Mouse (Mus musculus): Measurements from ENCODE around the gene Snx30. TPM values are rescaled to one million over a fixed set of nuclear protein-coding genes. Genes with fewer than 3 reads are reported as not detected.

Snx30 gene
- total RNA-seq, 1 experiment from 2014 or later, result 28.8 TPM

- peak; percentile 67 for ATAC-seq (replicated peaks; ENCODE audit: low read depth, poor library complexity, severe bottlenecking)
These were observed 13.9 kb downstream of the Snx30 start for GRCm38 (mm10) chr4:59819477-59820022.

- no peak for ATAC-seq (replicated peaks; ENCODE audit: low read depth, poor library complexity, severe bottlenecking)
These were observed 15.9 kb downstream of the Snx30 start for GRCm38 (mm10) chr4:59821516-59821915.

GRCm38 (mm10) chr4:59822119-59822518 lies 16.5 kb downstream of the Snx30 start:
- ATAC-seq (replicated peaks; ENCODE audit: low read depth, poor library complexity, severe bottlenecking), result no peak

GRCm38 (mm10) chr4:59823470-59823869 lies 17.8 kb downstream of the Snx30 start:
- peak; percentile 13; the same call in 1 of the 2 replicates for ATAC-seq (replicated peaks; ENCODE audit: low read depth, poor library complexity, severe bottlenecking)

GRCm38 (mm10) chr4:59824860-59825259 lies 19.2 kb downstream of the Snx30 start:
- ATAC-seq (replicated peaks; ENCODE audit: low read depth, poor library complexity, severe bottlenecking), result no peak

- ATAC-seq (replicated peaks; ENCODE audit: low read depth, poor library complexity, severe bottlenecking), result peak; percentile 88
These were observed 20.0 kb downstream of the Snx30 start for GRCm38 (mm10) chr4:59825634-59826033.

GRCm38 (mm10) chr4:59826381-59826780 lies 20.7 kb downstream of the Snx30 start:
- no peak for ATAC-seq (replicated peaks; ENCODE audit: low read depth, poor library complexity, severe bottlenecking)

- ATAC-seq (replicated peaks; ENCODE audit: low read depth, poor library complexity, severe bottlenecking), result no peak
These were observed 23.4 kb downstream of the Snx30 start for GRCm38 (mm10) chr4:59829072-59829471.

GRCm38 (mm10) chr4:59831038-59831437 lies 25.4 kb downstream of the Snx30 start:
- no peak for ATAC-seq (replicated peaks; ENCODE audit: low read depth, poor library complexity, severe bottlenecking)

- ATAC-seq (replicated peaks; ENCODE audit: low read depth, poor library complexity, severe bottlenecking), result peak; percentile 62
These were observed 27.2 kb downstream of the Snx30 start for GRCm38 (mm10) chr4:59832810-59833209.

GRCm38 (mm10) chr4:59837659-59838058 lies 32.0 kb downstream of the Snx30 start:
- ATAC-seq (replicated peaks; ENCODE audit: low read depth, poor library complexity, severe bottlenecking), result peak; percentile 62

GRCm38 (mm10) chr4:59844460-59845244 lies 39.0 kb downstream of the Snx30 start:
- peak; percentile 90 for ATAC-seq (replicated peaks; ENCODE audit: low read depth, poor library complexity, severe bottlenecking)

- ATAC-seq (replicated peaks; ENCODE audit: low read depth, poor library complexity, severe bottlenecking), result peak; percentile 38
These were observed 39.6 kb downstream of the Snx30 start for GRCm38 (mm10) chr4:59845245-59845637.

- no peak for ATAC-seq (replicated peaks; ENCODE audit: low read depth, poor library complexity, severe bottlenecking)
These were observed 41.8 kb downstream of the Snx30 start for GRCm38 (mm10) chr4:59847447-59847846.

- ATAC-seq (replicated peaks; ENCODE audit: low read depth, poor library complexity, severe bottlenecking), result peak; percentile 84
These were observed 44.5 kb downstream of the Snx30 start for GRCm38 (mm10) chr4:59850181-59850580.

- no peak for ATAC-seq (replicated peaks; ENCODE audit: low read depth, poor library complexity, severe bottlenecking)
These were observed 45.4 kb downstream of the Snx30 start for GRCm38 (mm10) chr4:59850886-59851623.

GRCm38 (mm10) chr4:59853155-59853554 lies 47.5 kb downstream of the Snx30 start:
- 0 out of 2 replicates have a peak, but pooled peaks have one; percentile 37 for ATAC-seq (replicated peaks; ENCODE audit: low read depth, poor library complexity, severe bottlenecking)

GRCm38 (mm10) chr4:59859693-59860425 lies 54.2 kb downstream of the Snx30 start:
- ATAC-seq (replicated peaks; ENCODE audit: low read depth, poor library complexity, severe bottlenecking), result no peak

GRCm38 (mm10) chr4:59860431-59860830 lies 54.8 kb downstream of the Snx30 start:
- ATAC-seq (replicated peaks; ENCODE audit: low read depth, poor library complexity, severe bottlenecking), result no peak

GRCm38 (mm10) chr4:59861871-59862270 lies 56.2 kb downstream of the Snx30 start:
- no peak for ATAC-seq (replicated peaks; ENCODE audit: low read depth, poor library complexity, severe bottlenecking)
